Mouse (Mus musculus) lung, embryonic 14.5 days (tissue): Measurements from ENCODE around the gene Cemip2. TPM values are rescaled to one million over a fixed set of nuclear protein-coding genes. Genes with fewer than 3 reads are reported as not detected.

Experiments
- ATAC-seq: fragments of 200-750 bp; cut with Nextera tagmentation; 2 replicates; pipeline ENCODE4 v1.8.0; 2017; ENCODE audit warnings: mild to moderate bottlenecking, moderate TSS enrichment, moderate library complexity; ENCODE audit not compliant: insufficient read depth
- DNase-seq: peaks from one replicate; pipeline ENCODE4 v3.0.0-alpha.2; 2015
- H3K27ac ChIP-seq: fragments of 300-500 bp; sonication (generic); 2 replicates; pipeline ENCODE4 v1.5.1; 2014; ENCODE audit warnings: low read depth, mild to moderate bottlenecking, moderate library complexity
- H3K27me3 ChIP-seq: fragments of 300-500 bp; sonication (generic); 2 replicates; pipeline ENCODE4 v1.6.1; 2014; ENCODE audit warnings: low read length, control low read depth; ENCODE audit not compliant: insufficient read depth
- H3K36me3 ChIP-seq: fragments of 300-500 bp; sonication (generic); 2 replicates; pipeline ENCODE4 v1.6.1; 2014; ENCODE audit warnings: control low read depth; ENCODE audit not compliant: insufficient read depth
- H3K4me1 ChIP-seq: fragments of 300-500 bp; sonication (generic); 2 replicates; pipeline ENCODE4 v1.6.1; 2014; ENCODE audit warnings: antibody characterized with exemption, control low read depth; ENCODE audit not compliant: insufficient read depth
- H3K4me2 ChIP-seq: fragments of 300-500 bp; sonication (generic); 2 replicates; pipeline ENCODE4 v1.6.1; 2014; ENCODE audit warnings: mild to moderate bottlenecking
- H3K4me3 ChIP-seq: fragments of 300-500 bp; sonication (generic); 2 replicates; pipeline ENCODE4 v1.5.1; 2014; ENCODE audit warnings: low read depth, low read length
- H3K9ac ChIP-seq: fragments of 300-500 bp; sonication (generic); 2 replicates; pipeline ENCODE4 v1.6.1; 2014
- H3K9me3 ChIP-seq: fragments of 300-500 bp; sonication (generic); 2 replicates; pipeline ENCODE4 v1.6.1; 2016; ENCODE audit warnings: low read depth, low read length, control low read depth
- CTCF ChIP-seq: IDR thresholded peaks from 2 replicates; pipeline ENCODE4 v1.5.1; 2016; ENCODE audit warnings: antibody characterized with exemption, low read depth
- WGBS: fragments of 180-500 bp; shearing (Covaris S2); extraction: QIAGEN DNeasy Blood & Tissue Kit; methylation state at CpG from one replicate; pipeline ENCODE4 v1.1.7; 2014; 5-methylcytosine and 5-hydroxymethylcytosine counted together
- polyA plus RNA-seq: library from polyadenylated mRNA; unstranded; fragments of >200 nt; fragmentation: Nextera tagmentation; extraction: Ambion mirVana; gene quantifications from 2 replicates; pipeline ENCODE4 v1.2.1, GENCODE M21; 2014

The Cemip2 gene
- polyA plus RNA-seq, 1 experiment from 2014 or later: 32.3 TPM

DNA sequence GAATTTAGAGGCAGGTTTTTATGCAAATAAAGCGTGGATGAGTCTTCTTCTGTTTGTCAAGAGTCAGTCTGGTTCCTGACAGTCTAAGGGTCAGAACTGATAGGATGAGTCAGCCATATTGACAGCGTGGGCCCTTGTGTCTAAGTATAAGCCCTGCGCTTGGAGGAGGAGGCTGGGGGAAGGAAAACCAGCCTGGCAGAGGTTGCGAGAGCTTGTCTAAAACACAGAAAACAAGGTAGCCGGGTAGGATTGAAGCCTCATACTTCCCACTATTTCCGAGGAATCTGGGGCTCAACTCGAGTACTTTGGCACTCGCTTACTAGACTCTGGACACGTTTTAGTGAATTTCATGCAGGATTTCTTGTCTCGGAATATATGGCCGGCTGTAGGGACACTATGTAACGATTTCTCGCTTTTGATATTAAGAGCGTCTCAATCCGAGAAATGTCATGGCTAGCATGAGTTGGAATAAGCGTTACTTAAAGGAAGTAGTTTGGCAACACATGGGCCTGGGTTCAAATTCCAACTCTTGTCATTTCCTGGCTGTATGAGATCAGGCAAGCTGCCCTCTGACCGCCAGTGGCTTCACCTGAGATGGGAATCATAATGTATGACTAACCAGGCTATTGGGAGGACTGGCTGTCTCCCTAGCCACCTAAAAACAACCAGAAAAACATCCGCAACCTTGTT lies 39.4 kb upstream of the Cemip2 start:
- Histone ChIP-seq H3K4me2 (no peak overlapping the region), H3K27ac (peak overlapping the region; percentile 71), H3K9me3 (no peaks in the 10 kb centered on the region), H3K27me3 (no peaks in the 10 kb centered on the region), H3K36me3 (no peaks in the 10 kb centered on the region), H3K9ac (no peak overlapping the region), H3K4me1 (0 out of 2 replicates have a peak, but pooled peaks cover 3% of the 10 kb centered on the region), H3K4me3 (no peak overlapping the region)
- ATAC-seq: 0 out of 2 replicates have a peak, but pooled peaks have one; percentile 12
- TF ChIP-seq CTCF: no peak
- DNase-seq: no peak
- 87% methylated on average over 18 of the region's 18 CpGs for WGBS

DNA sequence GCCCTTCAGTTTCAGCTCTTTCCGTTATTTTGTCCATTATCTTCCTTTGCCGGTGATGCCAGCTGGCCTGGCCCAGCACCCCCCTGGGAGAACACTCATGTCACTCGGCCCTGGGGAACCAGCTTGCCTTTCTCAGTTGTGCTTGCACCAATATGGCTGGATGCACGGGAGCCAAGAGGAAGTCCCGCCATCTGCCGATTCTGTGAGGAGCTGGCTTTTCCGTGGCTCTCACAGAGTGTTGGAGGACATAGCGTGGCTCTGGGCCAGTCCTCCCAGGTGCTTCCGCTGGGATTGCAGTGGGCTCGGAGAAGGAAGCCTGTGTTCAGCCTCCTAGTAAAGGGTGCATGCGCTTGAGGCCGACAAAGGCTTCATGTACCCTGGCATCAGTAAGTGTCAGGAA lies 36.0 kb upstream of the Cemip2 start:
- DNase-seq (peak; percentile 16), ATAC-seq (no peak)
- Histone ChIP-seq H3K4me1 (0 out of 2 replicates have a peak, but pooled peaks cover 3% of the 10 kb centered on the region), H3K36me3 (no peaks in the 10 kb centered on the region), H3K4me2 (no peak overlapping the region), H3K27ac (no peak overlapping the region), H3K27me3 (no peaks in the 10 kb centered on the region), H3K9ac (no peak overlapping the region), H3K9me3 (no peaks in the 10 kb centered on the region), H3K4me3 (no peak overlapping the region)
- TF ChIP-seq CTCF: no peak
- 77% methylated on average over 12 of the region's 12 CpGs for WGBS

DNA sequence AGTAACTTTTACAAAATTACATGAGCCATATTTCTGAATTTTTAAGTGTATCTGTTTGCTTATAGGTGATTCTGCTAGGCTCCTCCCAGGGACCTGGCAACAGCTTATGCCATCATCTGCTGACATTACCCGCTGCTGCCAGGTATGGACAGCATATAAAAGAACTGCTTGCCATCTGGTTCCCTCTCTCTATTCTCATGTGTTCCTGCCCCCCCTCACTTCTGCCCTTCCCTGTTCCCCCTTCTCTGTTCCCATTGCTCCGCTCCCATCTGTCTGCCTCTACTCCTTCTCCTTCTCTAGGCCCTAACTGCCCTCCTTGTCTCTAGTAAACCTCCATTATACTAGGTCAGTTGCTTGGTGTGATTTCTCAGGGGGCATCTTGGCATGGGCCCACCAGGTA lies 32.6 kb upstream of the Cemip2 start:
- Histone ChIP-seq H3K9ac (no peak overlapping the region), H3K4me1 (no peaks in the 10 kb centered on the region), H3K36me3 (no peaks in the 10 kb centered on the region), H3K27me3 (no peaks in the 10 kb centered on the region), H3K27ac (no peak overlapping the region), H3K4me3 (no peak overlapping the region), H3K4me2 (no peak overlapping the region), H3K9me3 (no peaks in the 10 kb centered on the region)
- no peak for DNase-seq
- 85% methylated on average over 2 of the region's 2 CpGs for WGBS
- no peak for TF ChIP-seq CTCF
- ATAC-seq: no peak

DNA sequence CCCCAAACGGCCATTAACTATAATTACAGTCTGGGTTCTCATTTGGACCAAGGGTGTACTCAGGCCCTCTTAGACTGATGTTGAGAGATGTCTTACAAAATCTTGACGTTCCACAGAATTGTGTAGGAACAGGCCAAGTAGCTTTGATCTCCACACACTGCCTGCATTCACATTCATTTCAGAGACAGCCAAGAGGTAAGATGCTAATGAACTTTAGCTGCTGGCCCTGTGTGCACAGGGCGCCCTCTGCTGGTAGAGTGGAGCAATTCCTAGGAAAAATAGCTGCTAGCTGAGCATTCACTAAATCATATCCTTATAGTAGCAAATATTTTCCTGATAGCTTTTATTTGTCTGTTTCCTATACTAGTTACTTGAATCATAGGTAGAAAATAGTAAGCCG lies 30.8 kb upstream of the Cemip2 start:
- Histone ChIP-seq H3K4me2 (no peak overlapping the region), H3K27me3 (no peaks in the 10 kb centered on the region), H3K4me3 (no peak overlapping the region), H3K36me3 (no peaks in the 10 kb centered on the region), H3K27ac (no peak overlapping the region), H3K9ac (no peak overlapping the region), H3K9me3 (no peaks in the 10 kb centered on the region), H3K4me1 (no peaks in the 10 kb centered on the region)
- DNase-seq (peak; percentile 83), ATAC-seq (no peak)
- WGBS: 19% methylated on average over 4 of the region's 4 CpGs
- TF ChIP-seq CTCF: peak; percentile 97

DNA sequence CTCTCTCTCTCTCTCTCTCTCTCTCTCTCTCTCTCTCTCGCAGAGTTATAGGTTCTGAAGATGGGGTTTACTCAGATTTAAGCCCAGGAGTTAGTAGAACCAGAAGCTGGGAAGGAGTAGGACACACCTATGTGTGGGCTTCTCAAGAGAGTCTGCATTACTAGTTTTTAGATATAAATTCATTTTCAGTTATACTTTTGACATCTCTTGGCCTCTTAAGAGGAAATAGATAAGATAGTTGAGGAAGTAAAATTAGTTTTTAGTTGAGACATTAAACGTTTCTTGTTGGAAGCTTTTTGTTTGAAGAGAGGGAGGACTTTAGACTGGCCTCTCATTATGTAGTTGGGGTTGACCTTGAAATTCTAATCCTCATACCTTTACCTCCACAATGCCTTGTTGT lies 28.0 kb upstream of the Cemip2 start:
- no peak for TF ChIP-seq CTCF
- no peak for ATAC-seq
- H3K4me2 ChIP-seq: no peak overlapping the region
- no peaks in the 10 kb centered on the region for H3K4me1 ChIP-seq
- H3K9ac ChIP-seq: no peak overlapping the region
- H3K9me3 ChIP-seq: no peaks in the 10 kb centered on the region
- no peak overlapping the region for H3K4me3 ChIP-seq
- no peak overlapping the region for H3K27ac ChIP-seq
- no peak for DNase-seq
- H3K36me3 ChIP-seq: no peaks in the 10 kb centered on the region
- H3K27me3 ChIP-seq: no peaks in the 10 kb centered on the region
- 35% methylated on average over 2 of the region's 2 CpGs for WGBS

DNA sequence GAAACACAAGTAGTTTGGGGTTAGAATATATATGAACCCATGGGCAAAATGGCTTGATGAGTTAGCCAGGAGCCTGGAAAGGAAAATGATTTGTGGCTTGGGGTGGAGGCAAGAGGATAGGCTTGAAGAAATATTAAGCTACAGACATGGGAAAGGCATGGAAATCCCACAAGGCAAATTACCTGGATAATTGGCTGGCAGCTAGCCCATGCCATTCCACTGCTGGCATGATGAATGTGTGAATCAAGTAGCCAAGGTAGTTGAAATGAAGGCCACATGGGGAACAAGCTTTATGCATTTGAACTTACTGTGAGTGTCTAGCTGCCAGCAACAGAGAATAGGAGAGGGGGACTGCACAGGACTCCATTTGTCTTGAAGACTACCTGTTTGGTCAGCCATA lies 16.5 kb upstream of the Cemip2 start:
- no peak overlapping the region for H3K27ac ChIP-seq
- ATAC-seq: no peak
- no peak overlapping the region for H3K4me2 ChIP-seq
- H3K4me3 ChIP-seq: no peak overlapping the region
- no peaks in the 10 kb centered on the region for H3K4me1 ChIP-seq
- no peaks in the 10 kb centered on the region for H3K9me3 ChIP-seq
- DNase-seq: no peak
- H3K27me3 ChIP-seq: no peaks in the 10 kb centered on the region
- no peak overlapping the region for H3K9ac ChIP-seq
- H3K36me3 ChIP-seq: no peaks in the 10 kb centered on the region
- no peak for TF ChIP-seq CTCF

DNA sequence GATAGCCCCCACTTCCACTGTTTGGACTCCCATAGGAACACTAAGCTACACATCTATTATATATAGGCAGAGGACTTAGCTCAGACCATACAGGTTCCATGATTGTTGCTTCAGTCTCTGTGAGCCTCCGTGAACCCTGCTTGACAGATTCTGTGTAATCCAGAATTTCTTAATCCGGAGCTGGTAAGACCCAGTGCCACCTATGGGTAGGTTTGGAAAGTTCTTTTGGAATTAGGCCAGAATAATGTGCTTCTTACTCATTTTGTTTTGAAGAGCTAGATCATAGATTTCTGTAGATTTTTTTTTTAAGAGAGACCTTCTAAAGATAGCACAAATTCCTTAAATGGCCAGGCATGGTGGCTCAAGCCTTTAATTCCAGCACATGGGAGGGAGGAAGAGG lies 14.1 kb upstream of the Cemip2 start:
- WGBS: 70% methylated on average over 2 of the region's 2 CpGs
- ATAC-seq: no peak
- Histone ChIP-seq H3K4me1 (no peaks in the 10 kb centered on the region), H3K9me3 (no peaks in the 10 kb centered on the region), H3K27ac (no peak overlapping the region), H3K4me2 (no peak overlapping the region), H3K36me3 (no peaks in the 10 kb centered on the region), H3K27me3 (no peaks in the 10 kb centered on the region), H3K4me3 (no peak overlapping the region), H3K9ac (no peak overlapping the region)
- no peak for TF ChIP-seq CTCF
- DNase-seq: peak; percentile 17

DNA sequence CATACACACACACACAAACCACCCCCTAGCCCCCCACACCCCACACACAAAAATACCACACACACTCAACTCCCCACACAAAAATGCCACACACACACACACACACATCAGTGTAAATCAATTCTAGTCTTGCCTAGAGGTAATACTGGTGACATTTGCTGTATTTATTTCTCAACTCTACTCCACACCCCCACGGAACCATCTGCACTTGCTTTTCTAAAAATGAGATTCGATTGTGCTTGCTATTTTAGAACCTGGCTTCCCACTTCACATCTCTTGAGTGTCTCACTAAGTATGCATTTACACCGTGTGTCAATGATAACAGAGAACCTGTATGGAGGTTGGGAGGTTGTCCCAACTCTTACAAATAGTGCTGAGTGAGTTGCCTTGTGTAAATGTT lies 13.4 kb upstream of the Cemip2 start:
- no peaks in the 10 kb centered on the region for H3K36me3 ChIP-seq
- H3K27ac ChIP-seq: no peak overlapping the region
- no peaks in the 10 kb centered on the region for H3K9me3 ChIP-seq
- no peak overlapping the region for H3K4me3 ChIP-seq
- TF ChIP-seq CTCF: no peak
- DNase-seq (no peak), ATAC-seq (no peak)
- H3K4me1 ChIP-seq: no peaks in the 10 kb centered on the region
- 56% methylated on average over 3 of the region's 3 CpGs for WGBS
- no peak overlapping the region for H3K4me2 ChIP-seq
- no peaks in the 10 kb centered on the region for H3K27me3 ChIP-seq
- H3K9ac ChIP-seq: no peak overlapping the region
